Mouse (Mus musculus) megakaryocyte, embryonic 14.5 days (primary cell): ENCODE data around the gene Hspa14.

Experiments used
- FLI1 ChIP-seq: IDR thresholded peaks from 2 replicates; pipeline ENCODE4 v1.6.1; 2012; ENCODE audit warnings: low read length, inconsistent platforms, mixed read lengths
- GATA1 ChIP-seq: IDR thresholded peaks from 3 replicates; pipeline ENCODE4 v1.6.1; 2012; ENCODE audit warnings: mixed read lengths, low read length, inconsistent platforms, borderline replicate concordance

GRCm38 (mm10) chr2:3522558-3522957 is 9.9 kb upstream of the Hspa14 start:
- no peak for TF ChIP-seq GATA1
- no peak for TF ChIP-seq FLI1
